Mouse (Mus musculus) urinary bladder, postnatal 10 days (tissue): ENCODE measurements around the gene Kansl1.

Experiments
- DNase-seq: peaks from one replicate; pipeline ENCODE4 v3.0.0; 2022; ENCODE audit warnings: low spot score

Kansl1 gene

DNA sequence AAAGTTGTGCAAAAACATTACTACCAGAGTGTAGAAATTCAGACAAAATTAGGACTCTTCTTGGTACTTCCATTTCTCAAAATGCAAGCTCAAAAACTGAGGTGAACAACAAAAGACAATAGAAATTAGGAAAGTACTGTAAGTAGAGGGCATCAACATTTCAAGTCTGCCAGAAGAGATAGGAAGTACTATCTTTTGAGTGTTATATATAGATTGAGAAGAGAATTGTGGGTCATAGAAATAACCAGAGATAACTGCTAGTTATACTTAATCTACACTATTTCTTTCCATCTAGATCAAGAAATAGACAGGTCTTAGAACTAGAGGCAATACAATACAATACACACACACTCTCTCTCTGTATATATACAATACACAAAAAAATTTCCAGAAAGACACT is 30.2 kb downstream of the Kansl1 start:
- no peak for DNase-seq

DNA sequence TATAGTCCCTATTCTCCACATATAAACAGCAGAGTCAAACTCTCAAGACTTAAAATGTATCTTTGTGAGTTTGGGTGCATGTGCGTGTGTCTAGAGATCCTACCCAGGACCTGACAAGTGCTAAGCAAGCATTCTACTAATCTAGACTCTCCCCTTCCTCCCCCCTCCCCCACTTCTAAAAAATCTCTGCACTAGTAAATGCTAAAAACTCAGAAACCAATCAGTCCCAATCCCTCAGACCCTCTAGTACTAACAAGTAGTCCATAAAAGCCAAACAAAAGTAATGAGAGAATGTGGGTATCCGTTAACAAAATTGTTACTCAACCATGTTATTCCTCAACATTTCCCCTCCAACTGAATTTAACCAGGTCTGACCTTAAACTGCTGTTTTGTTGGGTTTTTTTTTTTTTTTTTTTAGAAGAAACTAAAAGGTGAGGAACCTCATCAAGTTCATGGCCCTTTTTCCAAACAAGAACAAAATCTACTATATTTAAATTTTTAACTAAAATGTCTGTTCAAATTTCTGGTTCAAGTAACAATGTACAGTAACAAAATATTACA is 32.2 kb downstream of the Kansl1 start:
- no peak for DNase-seq

DNA sequence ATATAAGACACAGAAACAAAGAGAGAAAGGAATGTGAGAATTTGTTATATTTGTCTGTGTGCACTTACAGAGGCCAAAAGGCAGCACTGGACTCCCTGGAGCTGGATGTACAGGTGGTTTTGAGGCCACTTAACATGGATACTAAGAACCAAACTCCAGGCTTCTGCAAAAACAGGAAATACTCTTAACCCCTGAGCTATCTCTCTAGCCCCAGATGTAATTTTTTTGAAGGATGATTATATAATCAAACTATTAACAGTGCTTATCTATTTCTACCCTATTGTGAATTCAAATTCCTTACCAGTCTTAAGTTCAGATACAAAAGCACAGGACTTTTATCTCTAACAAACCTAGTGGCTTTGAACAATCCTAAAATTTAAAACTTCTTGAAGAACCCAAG is 32.9 kb downstream of the Kansl1 start:
- DNase-seq, result no peak

GRCm38 (mm10) chr11:104435141-104435540 is 33.5 kb downstream of the Kansl1 start:
- DNase-seq, result no peak

DNA sequence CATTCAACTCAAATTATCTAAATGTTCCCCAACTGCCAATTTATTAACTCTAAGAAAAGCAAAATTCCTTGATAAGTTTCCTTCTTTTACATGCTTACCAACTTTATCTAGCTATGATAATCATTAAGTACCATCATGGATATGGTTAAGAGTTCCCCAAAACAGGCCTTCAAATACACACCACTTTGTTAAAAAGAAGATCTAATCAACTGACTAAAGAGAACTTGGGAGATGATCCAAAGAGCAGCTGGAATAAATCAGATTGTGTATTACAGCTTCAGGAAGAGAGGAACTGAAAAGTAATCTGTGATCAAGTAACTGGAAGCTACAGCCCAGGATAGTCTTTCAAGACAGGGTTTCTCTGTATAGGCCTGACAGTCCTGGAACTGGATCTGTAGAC is 36.4 kb downstream of the Kansl1 start:
- no peak for DNase-seq

GRCm38 (mm10) chr11:104431807-104432206 is 36.9 kb downstream of the Kansl1 start:
- no peak for DNase-seq

- DNase-seq, result no peak
Observed at GRCm38 (mm10) chr11:104424727-104425416, 43.8 kb downstream of the Kansl1 start.

GRCm38 (mm10) chr11:104412254-104412653 is 56.4 kb downstream of the Kansl1 start:
- DNase-seq, result no peak

DNA sequence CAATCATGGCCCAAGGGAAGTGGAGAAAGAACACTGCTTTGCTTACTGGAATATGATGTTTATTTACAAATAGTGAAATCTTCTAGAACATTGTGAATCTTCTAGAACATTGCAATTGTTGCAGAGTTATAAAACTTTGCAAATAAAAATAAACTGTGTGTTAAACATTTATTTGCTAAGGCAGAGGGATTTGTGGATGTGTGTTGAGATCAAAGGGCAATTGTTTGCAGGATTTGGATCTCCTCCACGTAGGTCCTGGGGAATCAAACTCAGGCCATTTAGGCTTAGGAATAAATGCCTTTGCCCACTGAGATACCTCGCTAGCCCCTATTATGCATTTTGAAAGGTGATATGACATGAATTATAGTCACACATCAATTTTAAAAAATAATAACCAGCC is 61.3 kb downstream of the Kansl1 start:
- no peak for DNase-seq

DNA sequence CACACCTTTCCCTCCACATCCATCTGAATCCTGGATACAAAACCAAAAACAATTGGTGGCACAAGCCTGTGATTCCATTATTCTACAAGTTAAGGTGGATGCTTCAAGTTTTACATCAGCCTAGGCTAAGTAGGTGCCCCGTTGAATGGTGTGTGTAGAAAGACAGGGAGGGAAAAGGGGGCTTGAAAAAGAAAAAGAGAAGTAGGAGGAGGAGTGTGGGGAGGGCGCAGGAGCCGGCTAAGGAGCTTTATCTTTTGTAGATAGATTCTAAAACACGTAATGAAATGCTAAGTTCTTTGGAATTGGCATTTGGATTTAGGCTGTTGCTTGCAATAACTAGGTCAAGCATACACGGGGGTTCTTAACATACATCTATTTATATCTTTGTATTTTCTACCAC is 67.7 kb downstream of the Kansl1 start:
- DNase-seq, result no peak

DNA sequence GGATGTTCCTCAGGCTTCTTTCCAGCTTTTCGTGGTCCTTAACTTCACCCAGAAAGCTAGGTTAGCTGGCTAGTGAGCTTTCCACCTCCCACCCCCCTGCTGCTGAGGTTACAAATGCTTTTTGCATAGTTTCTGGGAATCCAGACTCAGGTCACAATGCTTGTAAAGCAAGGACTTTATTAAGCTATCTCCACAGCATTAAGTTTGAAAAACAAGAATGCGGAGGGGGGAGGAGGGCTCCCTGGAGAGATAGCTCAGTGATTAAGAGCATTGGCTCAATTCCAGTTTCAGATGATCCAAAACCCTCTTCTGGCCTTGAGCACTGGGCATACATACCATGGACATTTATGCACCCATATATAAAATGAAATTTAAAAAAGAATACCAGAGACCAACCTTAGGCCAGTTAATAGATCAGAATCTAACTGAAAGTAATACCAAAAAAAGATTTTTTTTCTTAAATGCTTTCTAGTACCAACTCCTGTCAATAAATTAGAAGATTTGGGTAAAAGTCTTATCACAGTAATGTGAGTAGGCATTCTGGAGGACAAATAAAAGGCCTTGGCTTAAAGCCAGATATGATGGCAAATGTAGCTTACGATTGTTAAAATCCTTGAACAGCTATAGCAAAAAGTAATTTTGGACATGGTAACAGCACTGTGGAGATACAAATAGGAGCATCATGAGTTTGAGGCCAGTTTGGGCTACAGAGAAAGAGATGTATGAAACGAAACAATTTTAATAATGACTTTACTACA is 69.0 kb downstream of the Kansl1 start:
- DNase-seq, result no peak

GRCm38 (mm10) chr11:104395648-104396047 is 73.0 kb downstream of the Kansl1 start:
- DNase-seq, result no peak

GRCm38 (mm10) chr11:104393196-104393595 is 75.5 kb downstream of the Kansl1 start:
- no peak for DNase-seq

- no peak for DNase-seq
Observed at GRCm38 (mm10) chr11:104392153-104392552, 76.5 kb downstream of the Kansl1 start.

- DNase-seq, result no peak
Observed at GRCm38 (mm10) chr11:104387284-104387683, 81.4 kb downstream of the Kansl1 start.

GRCm38 (mm10) chr11:104386595-104386994 is 82.1 kb downstream of the Kansl1 start:
- DNase-seq, result no peak

DNA sequence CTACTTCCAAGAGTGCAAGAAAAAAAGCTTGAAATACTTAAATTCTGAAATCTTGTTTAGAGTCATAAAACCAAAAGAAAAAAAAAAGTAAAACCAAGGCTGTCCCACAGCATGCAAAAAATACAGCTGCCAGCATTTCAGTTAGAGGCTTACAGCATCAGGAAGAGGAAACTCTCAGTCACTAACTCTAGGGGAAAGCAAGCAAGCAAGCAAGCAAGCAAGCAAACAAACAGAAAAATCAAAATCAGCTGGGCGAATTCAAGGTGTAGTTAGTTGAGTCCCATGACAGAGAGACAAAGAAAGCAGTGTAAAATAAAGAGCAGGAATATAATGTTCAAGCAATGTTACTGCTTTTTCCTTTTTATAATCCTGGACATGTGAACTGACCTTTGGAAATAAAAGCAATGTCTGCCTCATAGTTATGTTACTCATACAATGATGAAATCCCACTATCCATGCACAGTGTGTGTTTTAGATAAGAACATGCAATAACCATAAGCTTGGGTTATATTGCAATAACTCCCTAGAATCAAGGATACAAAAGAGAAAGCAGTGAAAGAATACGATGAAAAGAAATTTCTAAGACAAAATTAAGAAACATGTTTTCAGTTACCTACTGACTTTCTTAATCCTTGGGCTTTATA is 85.4 kb downstream of the Kansl1 start:
- no peak for DNase-seq

- no peak for DNase-seq
Observed at GRCm38 (mm10) chr11:104381887-104382286, 86.8 kb downstream of the Kansl1 start.

- no peak for DNase-seq
Observed at GRCm38 (mm10) chr11:104379635-104380034, 89.0 kb downstream of the Kansl1 start.

GRCm38 (mm10) chr11:104376291-104376690 is 92.4 kb downstream of the Kansl1 start:
- DNase-seq, result no peak

DNA sequence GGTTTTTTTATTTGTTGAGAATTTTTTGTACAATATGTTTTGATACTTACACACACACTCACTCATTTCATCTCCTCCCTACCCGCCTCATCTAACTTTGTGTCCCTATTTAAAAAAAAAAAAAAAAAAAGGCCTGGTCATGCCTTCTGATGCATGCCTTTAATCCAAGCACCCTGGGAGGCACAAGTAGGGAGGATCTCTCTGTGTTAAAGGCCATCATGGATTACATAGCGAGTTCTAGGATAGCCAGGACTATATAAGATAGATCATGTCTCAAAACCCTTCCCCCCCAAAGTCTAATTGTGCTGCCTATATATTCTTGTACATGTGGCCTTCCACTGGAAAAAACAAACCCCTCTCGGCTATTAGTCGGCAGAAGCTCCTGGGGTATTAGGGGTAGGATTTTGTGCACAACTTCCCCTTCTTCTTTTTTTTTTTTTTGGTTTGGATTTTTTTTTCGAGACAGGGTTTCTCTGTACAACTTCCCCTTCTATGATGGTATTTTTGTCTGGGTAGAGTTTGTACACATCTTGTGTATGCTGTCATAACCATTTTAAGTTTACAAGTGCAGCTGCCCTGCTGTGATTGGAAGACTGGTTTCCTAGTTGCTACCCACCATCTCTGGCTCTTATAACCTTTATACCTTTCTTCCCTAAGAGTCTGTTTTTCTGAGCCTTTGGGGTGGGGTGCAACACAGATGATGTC is 101.0 kb downstream of the Kansl1 start:
- DNase-seq, result no peak
